In genomic region chr7:89632342-89633251, GRCm38 (mm10) we compare ENCODE assay signal across 7 mouse cellular contexts. TPM values are rescaled to one million over a fixed set of nuclear protein-coding genes. Genes with fewer than 3 reads are reported as not detected.
A peak's percentile ranks its signal among the peaks of the same experiment; 100 is the strongest.
DNase-seq lines count a peak whose midpoint lies in the region; ATAC-seq and TF ChIP-seq lines count a peak whose summit lies in the region.

TSS of gene Me3 (plus strand) at chr7:89632392.

- 5% methylated on average over 43 of the region's 49 CpGs for WGBS in hindbrain, embryonic 16.5 days

- peak within 1 kb of the TSS; percentile 92 for H3K4me2 ChIP-seq in hindbrain, embryonic 16.5 days (ENCODE audit: low read length)

- no peaks in the 10 kb centered on the region for H3K27me3 ChIP-seq in hindbrain, embryonic 16.5 days (replicated peaks; ENCODE audit: control insufficient read depth, insufficient read depth, low read length)

- no peak for TF ChIP-seq CTCF in cortical plate, adult 2 months (IDR thresholded peaks at IDR 0.05; ENCODE audit: extremely low read depth, insufficient read depth, low read length)
- no peak for TF ChIP-seq CTCF in left cerebral cortex, adult 2 months (IDR thresholded peaks at IDR 0.05)

- TF ChIP-seq POLR2A in cortical plate, adult 2 months (IDR thresholded peaks at IDR 0.05; ENCODE audit: extremely low read depth, insufficient read depth, low read length): peak; percentile 69

- peak within 1 kb of the TSS; percentile 86 for H3K4me3 ChIP-seq in cortical plate, adult 2 months (ENCODE audit: insufficient read depth, low read length)
- H3K4me3 ChIP-seq in hindbrain, embryonic 16.5 days (ENCODE audit: low read length): peak within 1 kb of the TSS; percentile 73
- peak within 1 kb of the TSS; percentile 82 for H3K4me3 ChIP-seq in left cerebral cortex, adult 2 months

- H3K27ac ChIP-seq in cortical plate, adult 2 months (ENCODE audit: insufficient read depth, low read length): peak within 1 kb of the TSS; percentile 97
- peak within 1 kb of the TSS; percentile 73 for H3K27ac ChIP-seq in hindbrain, embryonic 16.5 days (ENCODE audit: low read depth, low read length)
- peak within 1 kb of the TSS; percentile 95 for H3K27ac ChIP-seq in left cerebral cortex, adult 2 months

- intact Hi-C loops in left cerebral cortex, adult 2 months (cut with DNase I): loop anchor here (5.0 kb wide), 2 partner anchors 70 to 115 kb away; no protein-coding TSS in a partner anchor

- H3K36me3 ChIP-seq in hindbrain, embryonic 16.5 days (ENCODE audit: control insufficient read depth, insufficient read depth, low read length): no peaks in the 10 kb centered on the region

- peaks cover 5% of the 10 kb centered on the region; the same call in 1 of the 2 replicates for H3K4me1 ChIP-seq in cortical plate, adult 2 months (ENCODE audit: control insufficient read depth, insufficient read depth, low read length)
- peaks cover 4% of the 10 kb centered on the region; the same call in 1 of the 2 replicates for H3K4me1 ChIP-seq in hindbrain, embryonic 16.5 days (ENCODE audit: control insufficient read depth, insufficient read depth, low read depth, low read length)

- peak; percentile 74 for DNase-seq in adrenal gland, postnatal 25 days
- peak; percentile 79 for DNase-seq in gastrocnemius, postnatal 10 days
- DNase-seq in left cerebral cortex, adult 2 months (ENCODE audit: extremely low spot score in 1 of 2, low spot score in 2 of 2): peak; percentile 61 to 67
- peak; percentile 37 for DNase-seq in lung, postnatal 25 days (ENCODE audit: low spot score)
- peak; percentile 71 for DNase-seq in right cerebral cortex, postnatal 10 days (ENCODE audit: low spot score in 2 of 2)

- peak; percentile 90 for ATAC-seq in hindbrain, embryonic 16.5 days

- no peaks in the 10 kb centered on the region for H3K9me3 ChIP-seq in hindbrain, embryonic 16.5 days (ENCODE audit: control insufficient read depth, low read length)

- peak within 1 kb of the TSS; percentile 83 for H3K9ac ChIP-seq in hindbrain, embryonic 16.5 days (ENCODE audit: low read depth, low read length)

RNA-seq across cellular contexts. Expression of gene Me3, which starts in this region (rescaled TPM):
- 21.4 and 24.2 TPM in 2 replicates for total RNA-seq in adrenal gland, postnatal 25 days (2021)
- polyA plus RNA-seq in cortical plate, adult 2 months (2012; rRNA removed): 77.0 and 80.0 TPM in 2 replicates
- 10 to 100 TPM; 79.9 to 88.9 TPM for total RNA-seq in gastrocnemius, postnatal 10 days (2021)
- polyA plus RNA-seq in hindbrain, embryonic 16.5 days (2015; fragmentation: Nextera tagmentation; extraction: Ambion mirVana): 19.5 and 23.1 TPM in 2 replicates
- 100 to 1,000 TPM in 1 of 2 experiments, 10 to 100 TPM in 1; 94.9 to 100 TPM for total RNA-seq in left cerebral cortex, adult 2 months (2021)

Comparison
In these comparisons a context has a peak if more than half of its experiments do, and no peak if none do; other contexts are left out.
1. Peak in every context shown above with its lines: DNase-seq, ATAC-seq, H3K4me3 ChIP-seq and H3K27ac ChIP-seq.